Mouse (Mus musculus) adipose tissue, adult 10 weeks (tissue): Measurements from ENCODE around the gene Pigv. TPM values are rescaled to one million over a fixed set of nuclear protein-coding genes. Genes with fewer than 3 reads are reported as not detected.

Source experiments
- polyA plus RNA-seq: library from polyadenylated mRNA; stranded (reverse); fragments of 350-450 nt; fragmentation: Illumina TruSeq; extraction: RNeasy Lipid Tissue Mini Kit (QIAGEN cat#74804); gene quantifications from one replicate; pipeline ENCODE4 v1.2.3, GENCODE M21; 2014; ENCODE audit warnings: low read depth, low replicate concordance

Pigv gene
- polyA plus RNA-seq, result 14.6 TPM

GRCm38 (mm10) chr4:133671881-133672844 is at the start of gene Pigv:
Gene Pigv, minus strand, starts transcription at chr4:133672647.

GRCm38 (mm10) chr4:133649989-133650699 is 22.3 kb downstream of the Pigv start, which contains the start of gene Zdhhc18:
Gene Zdhhc18, minus strand, starts transcription at chr4:133650154.

Other genes with a start within 250 kb of the Pigv start
- gene Tent5b, start 192.5 kb downstream of the Pigv start, polyA plus RNA-seq, result 4.6 TPM
- 8.3 TPM for gene Trnp1, start 174.1 kb downstream of the Pigv start, polyA plus RNA-seq
- gene Kdf1, start 153.7 kb downstream of the Pigv start, polyA plus RNA-seq, result 23.6 TPM
- gene Nudc, start 126.7 kb downstream of the Pigv start, polyA plus RNA-seq, result 106 TPM
- gene Nr0b2, start 119.3 kb downstream of the Pigv start, polyA plus RNA-seq, result 0.29 TPM
- gene Gpatch3, start 97.9 kb downstream of the Pigv start, polyA plus RNA-seq, result 4.5 TPM
- 14.8 TPM for gene Gpn2, start 88.3 kb downstream of the Pigv start, polyA plus RNA-seq
- gene Sfn, start 70.5 kb downstream of the Pigv start, polyA plus RNA-seq, result 24.1 TPM
- gene Zdhhc18, start 22.5 kb downstream of the Pigv start, polyA plus RNA-seq, result 14.5 TPM
- gene Arid1a, start 84.1 kb upstream of the Pigv start, polyA plus RNA-seq, result 31.7 TPM
- 12.1 TPM for gene Rps6ka1, start 215.2 kb upstream of the Pigv start, polyA plus RNA-seq